Mouse (Mus musculus) left cerebral cortex, postnatal 25 days (tissue): ENCODE data around the gene Tlcd2. TPM values are rescaled to one million over a fixed set of nuclear protein-coding genes. Genes with fewer than 3 reads are reported as not detected.

Experiments used
- DNase-seq, 2 experiments: peaks; one replicate each; pipeline ENCODE4 v3.0.0; 2022; ENCODE audit warnings: low spot score in 2 of 2, mixed read lengths in 1 of 2
- intact Hi-C: fragments of 180-260 bp; cut with DNase I; formaldehyde crosslinking; loops from one replicate; pipeline ENCODE4 v1.15.1; 2025
- total RNA-seq, 2 experiments: library from RNA; stranded (reverse); gene quantifications; 2 replicates each; pipeline ENCODE4 v1.2.3; 2021

Tlcd2 gene
- total RNA-seq = under 1 TPM; 0.69 to 0.80 TPM

- peak; percentile 99 to 100 for DNase-seq
- intact Hi-C loops = loop anchor here (2.0 to 5.0 kb wide), 2 partner anchors 269 to 288 kb away; partner anchors contain the start of genes Dph1 and Rtn4rl1
These were observed at the start of gene Tlcd2 for GRCm38 (mm10) chr11:75460844-75461742. Gene Tlcd2 (plus strand): TSS chr11:75461715.

- DNase-seq = peak in 1 of 2 experiments; percentile 31
- intact Hi-C loops = no loop called here
These were observed 46.4 kb upstream of the Tlcd2 start for GRCm38 (mm10) chr11:75415096-75415495.

DNA sequence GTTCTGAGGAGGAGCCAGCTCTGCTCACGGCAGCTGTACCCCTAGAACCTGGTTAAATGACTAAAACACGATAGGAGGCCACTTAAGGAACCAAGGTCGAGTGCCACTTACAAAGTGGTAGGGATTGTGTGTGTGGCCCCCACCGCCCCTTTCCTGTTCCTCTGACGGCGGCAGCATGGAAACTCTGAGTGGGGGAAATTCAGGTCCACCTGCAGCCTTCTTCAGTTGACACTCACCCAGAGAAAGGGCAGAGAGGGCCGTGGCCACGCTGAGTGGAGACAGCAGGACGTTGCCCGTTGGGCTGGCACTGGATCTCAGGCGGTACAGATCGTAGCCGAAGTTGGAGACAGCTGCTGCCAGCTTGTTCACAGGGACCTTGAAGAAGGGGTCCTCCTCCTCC, 45.5 kb upstream of the Tlcd2 start:
- intact Hi-C loops = no loop called here
- no peak for DNase-seq

GRCm38 (mm10) chr11:75420037-75420436, 41.5 kb upstream of the Tlcd2 start:
- intact Hi-C loops = no loop called here
- DNase-seq = no peak

- intact Hi-C loops = no loop called here
- DNase-seq = no peak
These were observed 40.6 kb upstream of the Tlcd2 start for GRCm38 (mm10) chr11:75420810-75421374.

DNA sequence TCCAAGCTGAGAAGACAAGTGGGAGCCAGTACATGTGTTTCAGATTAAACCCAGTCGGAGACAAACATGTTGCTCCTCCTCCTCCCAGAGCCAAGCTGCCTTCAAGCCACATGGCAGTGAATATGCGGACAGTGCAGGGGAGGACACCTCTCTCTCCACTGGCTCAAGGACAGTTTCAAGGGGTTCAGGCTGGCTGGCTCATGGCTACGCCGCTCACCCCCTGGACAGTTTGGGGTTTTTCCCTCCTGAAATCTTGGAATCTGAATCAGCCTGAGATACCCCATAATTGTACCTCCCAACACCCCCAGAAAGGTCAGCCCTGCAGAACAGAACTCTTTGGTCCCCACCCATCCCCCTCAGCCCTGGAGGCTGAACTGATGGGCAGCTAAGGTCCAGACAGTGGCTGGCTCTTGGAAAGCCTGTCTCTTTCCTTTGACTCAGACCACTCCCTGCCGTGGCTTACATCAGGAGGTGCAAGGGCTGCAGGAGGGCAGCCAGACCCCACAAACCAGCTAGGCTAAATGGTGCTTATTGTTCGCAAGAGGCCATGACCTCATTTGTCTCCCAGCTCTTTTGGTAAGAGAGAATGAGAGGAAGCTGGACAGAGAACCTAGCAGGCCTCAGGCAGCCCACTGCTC, 40.0 kb upstream of the Tlcd2 start:
- no peak for DNase-seq
- intact Hi-C loops = no loop called here

GRCm38 (mm10) chr11:75422013-75422792, 39.3 kb upstream of the Tlcd2 start, which contains the start of gene Serpinf1:
Gene Serpinf1 (minus strand): TSS chr11:75422701.
- intact Hi-C loops = no loop called here
- no peak for DNase-seq

- intact Hi-C loops = no loop called here
- DNase-seq = no peak
These were observed 38.4 kb upstream of the Tlcd2 start for GRCm38 (mm10) chr11:75423091-75423490.

DNA sequence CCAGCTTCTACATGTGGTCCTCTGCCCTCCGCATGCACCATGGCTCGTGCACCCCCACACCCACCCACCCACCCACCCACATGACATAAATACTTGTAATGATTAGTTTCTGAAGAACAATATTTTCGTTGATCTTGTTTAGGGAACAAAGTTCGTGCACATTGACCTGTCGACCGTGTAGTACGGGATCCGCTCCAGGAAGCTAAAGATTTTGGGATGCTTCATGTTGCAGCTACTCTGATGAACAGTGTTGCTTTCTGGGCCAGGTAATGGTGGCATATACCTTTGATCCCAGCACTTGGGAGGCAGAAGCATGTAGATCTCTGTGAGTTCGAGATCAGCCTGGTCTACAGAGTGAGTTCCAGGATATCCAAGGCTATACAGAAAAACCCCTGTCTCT, 37.5 kb upstream of the Tlcd2 start:
- no peak for DNase-seq
- intact Hi-C loops = no loop called here

DNA sequence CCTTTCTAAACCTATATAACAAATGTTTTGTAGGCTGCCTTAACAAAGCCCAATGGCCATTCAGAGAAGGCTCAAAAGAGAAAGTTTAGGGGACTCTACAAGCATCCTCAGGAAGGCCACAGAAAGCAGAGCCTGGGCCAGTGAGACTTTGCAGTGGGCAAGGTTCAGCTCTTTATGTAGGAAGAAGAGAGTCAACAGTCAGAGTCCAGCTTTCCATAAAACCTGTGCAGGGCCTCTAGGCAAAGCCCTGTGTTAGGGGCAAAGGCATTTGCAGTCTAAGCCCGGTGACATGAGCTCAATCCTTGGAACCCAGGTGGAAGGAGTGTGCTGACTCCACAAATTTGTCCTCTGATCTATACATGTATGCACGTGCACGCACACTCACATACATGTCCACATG, 37.1 kb upstream of the Tlcd2 start:
- intact Hi-C loops = no loop called here
- no peak for DNase-seq

GRCm38 (mm10) chr11:75429019-75429705, 32.4 kb upstream of the Tlcd2 start:
- no peak for DNase-seq
- intact Hi-C loops = no loop called here

GRCm38 (mm10) chr11:75431307-75431706, 30.2 kb upstream of the Tlcd2 start:
- DNase-seq = peak; percentile 69 to 83
- intact Hi-C loops = no loop called here

GRCm38 (mm10) chr11:75434138-75434537, 27.4 kb upstream of the Tlcd2 start:
- no peak for DNase-seq
- intact Hi-C loops = no loop called here

- intact Hi-C loops = no loop called here
- no peak for DNase-seq
These were observed 23.3 kb upstream of the Tlcd2 start for GRCm38 (mm10) chr11:75438194-75438593.

- intact Hi-C loops = no loop called here
- DNase-seq = no peak
These were observed 22.7 kb upstream of the Tlcd2 start for GRCm38 (mm10) chr11:75438804-75439203.

GRCm38 (mm10) chr11:75439363-75439762, 22.2 kb upstream of the Tlcd2 start, which contains the start of gene Serpinf2:
Gene Serpinf2 (minus strand): TSS chr11:75439591.
- no peak for DNase-seq
- intact Hi-C loops = no loop called here

- intact Hi-C loops = no loop called here
- no peak for DNase-seq
These were observed 21.6 kb upstream of the Tlcd2 start for GRCm38 (mm10) chr11:75439951-75440350.

DNA sequence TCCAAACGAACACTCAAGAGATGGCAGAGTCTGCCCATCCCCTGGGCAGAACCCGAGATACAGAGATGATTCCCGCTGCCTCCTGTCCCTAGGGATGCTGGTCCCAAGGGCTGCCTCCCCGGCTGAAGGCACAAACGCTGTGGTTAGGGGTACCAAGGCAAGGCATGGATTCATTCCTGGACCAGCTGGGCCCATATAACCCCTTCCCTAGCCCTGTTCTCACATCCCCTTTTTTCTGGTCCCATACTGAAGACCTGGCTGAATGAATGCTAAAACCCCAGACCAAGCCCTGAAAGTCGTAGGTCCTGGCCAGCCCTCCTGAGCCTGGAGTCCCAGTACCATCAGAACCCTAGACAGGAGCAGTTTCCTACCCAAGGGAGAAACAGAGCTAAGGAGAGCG, 20.5 kb upstream of the Tlcd2 start:
- intact Hi-C loops = no loop called here
- no peak for DNase-seq

DNA sequence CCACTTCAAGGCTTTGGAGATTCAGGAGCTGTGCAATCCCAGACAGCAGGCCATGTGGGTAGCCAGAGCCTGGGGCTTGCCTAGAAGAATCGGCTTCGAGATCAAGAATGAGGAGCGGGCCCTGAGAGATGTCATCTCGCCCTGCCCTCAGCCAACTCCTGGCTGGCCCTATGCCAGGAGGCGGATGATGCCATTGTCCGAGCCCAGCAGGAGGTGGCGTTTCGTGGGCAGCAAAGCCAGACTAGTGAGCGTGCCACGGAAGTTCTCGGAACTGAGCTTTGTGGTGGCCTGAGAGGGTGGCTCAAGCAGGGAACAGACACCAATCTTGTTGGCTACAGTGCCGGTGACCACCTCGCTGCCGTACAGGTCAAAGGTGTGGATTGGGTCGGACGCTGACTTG, 19.9 kb upstream of the Tlcd2 start:
- DNase-seq = no peak
- intact Hi-C loops = no loop called here
